Mouse (Mus musculus): ENCODE measurements around the gene Ptprm. TPM values are rescaled to one million over a fixed set of nuclear protein-coding genes. Genes with fewer than 3 reads are reported as not detected.

Ptprm gene
- polyA plus RNA-seq, 2 experiments = 15.8 to 21.8 TPM

GRCm38 (mm10) chr17:67123722-67124121, 230.5 kb downstream of the Ptprm start:
- no peak for TF ChIP-seq POLR2A (IDR thresholded peaks at IDR 0.05; ENCODE audit: borderline replicate concordance, extremely low read depth, insufficient read depth, insufficient read length)
- 44% methylated on average over 5 of the region's 5 CpGs for WGBS
- H3K36me3 ChIP-seq (ENCODE audit: control insufficient read depth, insufficient read depth, low read length) = no peaks in the 10 kb centered on the region
- no peaks in the 10 kb centered on the region for H3K9me3 ChIP-seq (ENCODE audit: control insufficient read depth, low read length)
- ATAC-seq (ENCODE audit: low FRiP score, low read depth) = no peak
- no peak overlapping the region for H3K4me2 ChIP-seq (replicated peaks; ENCODE audit: low read depth, low read length, severe bottlenecking)
- DNase-seq (ENCODE audit: low spot score) = no peak
- no peak overlapping the region for H3K4me3 ChIP-seq (replicated peaks; ENCODE audit: low read length)
- no peaks in the 10 kb centered on the region for H3K27me3 ChIP-seq (ENCODE audit: control insufficient read depth, insufficient read depth, low read length)
- no peak overlapping the region for H3K9ac ChIP-seq (ENCODE audit: low read depth, low read length, severe bottlenecking)
- H3K4me1 ChIP-seq (ENCODE audit: control insufficient read depth, insufficient read depth, low read length) = no peaks in the 10 kb centered on the region
- H3K27ac ChIP-seq (replicated peaks; ENCODE audit: low read depth, low read length) = no peak overlapping the region

- no peak overlapping the region for H3K4me3 ChIP-seq (replicated peaks; ENCODE audit: low read length)
- ATAC-seq (ENCODE audit: low FRiP score, low read depth) (no peak), DNase-seq (ENCODE audit: low spot score) (no peak)
- WGBS = 80% methylated on average over 5 of the region's 5 CpGs
- H3K4me2 ChIP-seq (replicated peaks; ENCODE audit: low read depth, low read length, severe bottlenecking) = no peak overlapping the region
- no peaks in the 10 kb centered on the region for H3K9me3 ChIP-seq (ENCODE audit: control insufficient read depth, low read length)
- no peak for TF ChIP-seq POLR2A (IDR thresholded peaks at IDR 0.05; ENCODE audit: borderline replicate concordance, extremely low read depth, insufficient read depth, insufficient read length)
- no peaks in the 10 kb centered on the region for H3K4me1 ChIP-seq (ENCODE audit: control insufficient read depth, insufficient read depth, low read length)
- no peak overlapping the region for H3K9ac ChIP-seq (ENCODE audit: low read depth, low read length, severe bottlenecking)
- no peaks in the 10 kb centered on the region for H3K27me3 ChIP-seq (ENCODE audit: control insufficient read depth, insufficient read depth, low read length)
- H3K36me3 ChIP-seq (ENCODE audit: control insufficient read depth, insufficient read depth, low read length) = no peaks in the 10 kb centered on the region
- H3K27ac ChIP-seq (replicated peaks; ENCODE audit: low read depth, low read length) = no peak overlapping the region
These were observed 233.4 kb downstream of the Ptprm start for GRCm38 (mm10) chr17:67120863-67121262.

- ATAC-seq (ENCODE audit: low FRiP score, low read depth) (no peak), DNase-seq (ENCODE audit: low spot score) (no peak)
- 62% methylated on average over 7 of the region's 7 CpGs for WGBS
- no peaks in the 10 kb centered on the region for H3K36me3 ChIP-seq (ENCODE audit: control insufficient read depth, insufficient read depth, low read length)
- TF ChIP-seq POLR2A (IDR thresholded peaks at IDR 0.05; ENCODE audit: borderline replicate concordance, extremely low read depth, insufficient read depth, insufficient read length) = no peak
- no peak overlapping the region for H3K9ac ChIP-seq (ENCODE audit: low read depth, low read length, severe bottlenecking)
- H3K4me3 ChIP-seq (replicated peaks; ENCODE audit: low read length) = no peak overlapping the region
- no peak overlapping the region for H3K27ac ChIP-seq (replicated peaks; ENCODE audit: low read depth, low read length)
- no peaks in the 10 kb centered on the region for H3K27me3 ChIP-seq (ENCODE audit: control insufficient read depth, insufficient read depth, low read length)
- H3K4me1 ChIP-seq (ENCODE audit: control insufficient read depth, insufficient read depth, low read length) = no peaks in the 10 kb centered on the region
- no peak overlapping the region for H3K4me2 ChIP-seq (replicated peaks; ENCODE audit: low read depth, low read length, severe bottlenecking)
- H3K9me3 ChIP-seq (ENCODE audit: control insufficient read depth, low read length) = no peaks in the 10 kb centered on the region
These were observed 235.4 kb downstream of the Ptprm start for GRCm38 (mm10) chr17:67118676-67119340.

GRCm38 (mm10) chr17:67114842-67115241, 239.4 kb downstream of the Ptprm start:
- no peak for DNase-seq (ENCODE audit: low spot score)
- Histone ChIP-seq H3K27ac (replicated peaks; ENCODE audit: low read depth, low read length) (no peak overlapping the region), H3K4me3 (replicated peaks; ENCODE audit: low read length) (no peak overlapping the region), H3K4me1 (ENCODE audit: control insufficient read depth, insufficient read depth, low read length) (no peaks in the 10 kb centered on the region), H3K27me3 (ENCODE audit: control insufficient read depth, insufficient read depth, low read length) (no peaks in the 10 kb centered on the region), H3K4me2 (replicated peaks; ENCODE audit: low read depth, low read length, severe bottlenecking) (no peak overlapping the region), H3K36me3 (ENCODE audit: control insufficient read depth, insufficient read depth, low read length) (no peaks in the 10 kb centered on the region), H3K9ac (ENCODE audit: low read depth, low read length, severe bottlenecking) (no peak overlapping the region), H3K9me3 (ENCODE audit: control insufficient read depth, low read length) (no peaks in the 10 kb centered on the region)
- no peak for ATAC-seq (ENCODE audit: low FRiP score, low read depth)
- 81% methylated on average over 2 of the region's 2 CpGs for WGBS
- TF ChIP-seq POLR2A (IDR thresholded peaks at IDR 0.05; ENCODE audit: borderline replicate concordance, extremely low read depth, insufficient read depth, insufficient read length) = no peak

- no peak for DNase-seq (ENCODE audit: low spot score)
- 81% methylated on average over 3 of the region's 3 CpGs for WGBS
- Histone ChIP-seq H3K4me3 (replicated peaks; ENCODE audit: low read length) (no peak overlapping the region), H3K4me1 (ENCODE audit: control insufficient read depth, insufficient read depth, low read length) (no peaks in the 10 kb centered on the region), H3K27me3 (ENCODE audit: control insufficient read depth, insufficient read depth, low read length) (no peaks in the 10 kb centered on the region), H3K9ac (ENCODE audit: low read depth, low read length, severe bottlenecking) (no peak overlapping the region), H3K9me3 (ENCODE audit: control insufficient read depth, low read length) (no peaks in the 10 kb centered on the region), H3K36me3 (ENCODE audit: control insufficient read depth, insufficient read depth, low read length) (no peaks in the 10 kb centered on the region), H3K27ac (replicated peaks; ENCODE audit: low read depth, low read length) (no peak overlapping the region), H3K4me2 (replicated peaks; ENCODE audit: low read depth, low read length, severe bottlenecking) (no peak overlapping the region)
- ATAC-seq (ENCODE audit: low FRiP score, low read depth) = no peak
- TF ChIP-seq POLR2A (IDR thresholded peaks at IDR 0.05; ENCODE audit: borderline replicate concordance, extremely low read depth, insufficient read depth, insufficient read length) = no peak
These were observed 241.6 kb downstream of the Ptprm start for GRCm38 (mm10) chr17:67112679-67113078.

Data from limb, embryonic 14.5 days (tissue).